Mouse (Mus musculus): ENCODE results near the gene Mbd4.
A peak's percentile ranks its signal among the peaks of the same experiment; 100 is the strongest.

Mbd4 gene

GRCm38 (mm10) chr6:115808196-115808487, 45.0 kb downstream of the Mbd4 start:
- DNase-seq: no peak

GRCm38 (mm10) chr6:115807464-115808195, 45.5 kb downstream of the Mbd4 start:
- no peak for DNase-seq

GRCm38 (mm10) chr6:115804432-115805192, 48.6 kb downstream of the Mbd4 start:
- DNase-seq: no peak

- peak; percentile 79 for DNase-seq
Measured at GRCm38 (mm10) chr6:115803541-115804382, 49.4 kb downstream of the Mbd4 start.

- no peak for DNase-seq
Measured at GRCm38 (mm10) chr6:115801811-115802210, 51.4 kb downstream of the Mbd4 start.

- no peak for DNase-seq
Measured at GRCm38 (mm10) chr6:115792691-115793215, 60.4 kb downstream of the Mbd4 start.

GRCm38 (mm10) chr6:115791842-115792686, 61.1 kb downstream of the Mbd4 start:
- DNase-seq: no peak

GRCm38 (mm10) chr6:115791016-115791415, 62.2 kb downstream of the Mbd4 start:
- DNase-seq: no peak
